Mouse (Mus musculus): ENCODE measurements around the gene Gm7361.

DNA sequence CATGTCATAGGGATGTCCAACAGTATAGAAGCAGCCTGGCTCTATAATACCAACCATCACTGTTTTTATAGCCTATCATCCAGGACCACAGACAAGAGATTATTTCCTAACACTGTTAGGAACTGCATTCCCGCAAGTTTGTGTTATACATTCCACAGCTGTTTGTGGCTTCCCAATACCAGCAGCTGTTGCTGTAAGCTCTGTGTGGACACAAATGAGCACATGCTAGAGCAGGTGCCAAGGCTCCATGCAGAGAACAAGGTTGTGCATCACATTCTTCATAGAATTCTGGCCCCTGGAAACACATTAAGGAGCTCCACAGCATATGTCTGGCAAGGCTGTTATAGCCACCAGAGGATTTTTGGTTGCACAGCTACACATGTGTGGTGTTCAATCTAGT lies 35.4 kb upstream of the Gm7361 start:
- no peak for TF ChIP-seq CTCF (IDR thresholded peaks at IDR 0.05; ENCODE audit: borderline replicate concordance, extremely low read depth, insufficient read depth, insufficient read length)
- no peak for TF ChIP-seq POLR2A (IDR thresholded peaks at IDR 0.05; ENCODE audit: borderline replicate concordance, extremely low read depth, insufficient read depth, insufficient read length, poor library complexity, severe bottlenecking)

Measured in brain, embryonic 14.5 days (tissue).